Mouse (Mus musculus) forelimb bud, embryonic 11.5 days (tissue): Measurements from ENCODE around the gene Actl7b.

Experiments
- DNase-seq: peaks from one replicate; pipeline ENCODE4 v3.0.0-alpha.2; 2012; ENCODE audit warnings: low read depth, low spot score

Gene Actl7b

GRCm38 (mm10) chr4:56713155-56713554, 28.1 kb downstream of the Actl7b start:
- DNase-seq, result no peak

GRCm38 (mm10) chr4:56702234-56702633, 39.0 kb downstream of the Actl7b start:
- no peak for DNase-seq

- DNase-seq, result no peak
Measured at GRCm38 (mm10) chr4:56698671-56699070, 42.6 kb downstream of the Actl7b start.

- no peak for DNase-seq
Measured at GRCm38 (mm10) chr4:56696401-56696800, 44.8 kb downstream of the Actl7b start.
